Mouse (Mus musculus) thymus, postnatal 0 days (tissue): ENCODE measurements around the gene Rhoa. TPM values are rescaled to one million over a fixed set of nuclear protein-coding genes. Genes with fewer than 3 reads are reported as not detected.
"Not testable (repeated sequence)": the region's sequence is repeated elsewhere in the genome, so short reads cannot be mapped to it uniquely, and the experiment has no call there.

Source experiments
- DNase-seq: peaks from one replicate; pipeline ENCODE4 v3.0.0-alpha.2; 2015; ENCODE audit warnings: low spot score
- polyA plus RNA-seq: library from polyadenylated mRNA; unstranded; fragments of >200 nt; fragmentation: Nextera tagmentation; extraction: Ambion mirVana; gene quantifications from 2 replicates; pipeline ENCODE4 v1.2.1, GENCODE M21; 2015

The Rhoa gene
- polyA plus RNA-seq = 517 and 543 TPM in 2 replicates

DNA sequence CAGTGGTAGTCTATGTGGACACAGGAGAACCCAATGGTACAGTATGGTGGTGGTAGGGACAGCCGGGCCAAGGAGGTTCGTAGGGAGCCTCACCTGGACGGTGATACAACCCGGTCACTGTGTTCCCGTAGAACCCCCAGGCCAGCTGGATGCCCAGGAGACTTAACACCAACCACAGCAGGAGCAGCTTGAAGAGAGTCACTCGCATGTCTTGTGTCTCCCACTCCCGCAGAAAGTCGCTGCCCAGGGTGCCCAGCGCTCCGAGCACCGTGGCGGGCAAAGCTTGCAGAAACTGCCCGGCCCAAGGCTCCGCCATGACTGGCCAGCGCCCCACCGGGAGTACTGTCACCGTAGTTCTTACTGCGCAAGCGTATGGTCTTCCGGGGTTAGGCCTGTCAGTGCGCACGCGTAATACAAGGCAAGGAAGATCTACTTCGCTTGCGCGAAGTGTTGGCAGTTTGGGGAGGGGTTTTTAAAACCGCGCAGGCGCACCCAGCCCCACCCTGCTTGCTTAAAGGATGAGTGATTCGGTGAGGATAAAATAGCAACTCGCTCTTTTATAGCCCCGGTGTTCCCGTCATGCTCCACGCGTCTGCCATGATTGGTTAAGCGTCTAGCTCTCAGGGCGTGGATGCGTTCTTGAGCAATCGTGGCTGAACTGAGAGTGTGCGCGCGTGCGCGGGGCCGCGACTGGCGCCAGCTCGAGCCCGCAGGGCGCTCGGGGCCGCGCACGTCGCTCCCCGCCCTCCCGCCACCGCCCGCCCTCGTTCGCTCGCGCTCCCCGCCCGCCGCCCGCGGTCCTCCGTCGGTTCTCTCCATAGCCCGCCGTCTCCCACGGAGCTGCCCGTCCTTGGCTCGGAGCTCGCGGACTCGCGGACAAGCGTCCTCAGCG, at the start of gene Rhoa, which contains the start of gene Tcta:
TSS of gene Rhoa (plus strand) at position 501 of the 892 bp plus-strand sequence.
TSS of gene Tcta (minus strand) at position 532 of the 892 bp plus-strand sequence.
- peak; percentile 100 for DNase-seq

DNA sequence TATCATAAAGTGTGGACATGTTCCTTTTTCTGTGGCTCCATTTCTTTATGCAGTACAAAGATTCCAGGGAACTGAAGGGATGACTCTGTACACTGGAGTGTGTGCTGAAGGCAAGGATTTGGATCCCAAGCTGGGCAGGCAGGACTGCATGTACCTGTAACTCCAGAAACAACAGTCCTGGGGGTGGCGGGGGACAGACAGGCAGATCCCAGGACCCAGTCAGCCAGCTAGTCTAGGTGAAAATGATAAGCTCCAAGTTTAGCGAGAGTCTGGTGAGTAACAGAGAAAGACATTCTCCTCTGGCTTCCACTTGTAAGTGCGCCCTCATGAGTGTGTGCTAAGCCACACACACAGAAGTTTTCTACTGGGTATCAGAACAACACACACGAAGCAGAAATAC, 45.4 kb upstream of the Rhoa start:
- no peak for DNase-seq

DNA sequence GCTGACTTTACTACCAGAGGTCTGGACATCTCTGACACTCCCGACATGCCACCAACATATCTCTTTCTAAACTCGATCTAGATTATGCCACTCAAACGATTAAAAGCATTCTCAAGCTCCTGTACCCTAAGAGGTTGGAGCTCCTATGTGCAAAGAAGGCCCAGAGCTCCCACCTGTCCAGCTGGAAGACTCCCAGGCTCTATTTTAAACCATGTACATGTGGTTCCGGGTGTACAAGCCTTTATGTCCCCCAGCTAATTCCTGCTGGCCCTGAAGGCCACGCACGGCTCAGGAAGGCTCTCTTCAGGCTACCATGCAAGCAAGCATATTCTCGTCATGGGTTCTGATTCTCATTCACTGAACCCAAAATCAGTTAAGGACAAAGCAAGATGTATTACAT, 44.1 kb upstream of the Rhoa start:
- DNase-seq = no peak

GRCm38 (mm10) chr9:108262494-108263049, 43.4 kb upstream of the Rhoa start:
- DNase-seq = no peak

- no peak for DNase-seq
Observed at GRCm38 (mm10) chr9:108263131-108263681, 42.7 kb upstream of the Rhoa start.

DNA sequence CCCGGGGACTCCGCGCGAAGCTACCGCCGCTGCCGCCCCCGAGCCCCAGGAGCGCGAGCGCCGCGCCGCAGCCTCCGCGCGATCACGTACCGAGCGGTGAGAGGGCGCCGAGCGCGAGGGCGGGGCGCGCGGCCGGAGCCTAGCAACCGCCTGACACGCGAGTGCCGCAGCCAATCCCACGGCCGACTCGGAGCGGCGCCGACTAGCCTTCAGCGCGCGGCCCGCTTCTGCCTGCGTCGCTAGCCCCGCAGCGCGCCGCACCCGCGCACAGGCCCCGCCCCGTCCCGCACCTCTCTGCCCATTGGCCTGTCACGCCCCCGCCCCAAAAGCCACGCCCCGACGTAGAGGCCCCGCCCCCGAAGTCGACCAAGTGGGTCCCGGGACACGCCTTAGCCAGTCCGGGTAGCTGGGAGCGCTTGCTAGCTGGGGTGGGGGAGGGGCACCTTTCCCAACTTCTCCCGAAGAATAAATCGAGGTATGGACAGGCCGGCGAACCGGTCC, 42.2 kb upstream of the Rhoa start, which contains the start of gene Dag1:
TSS of gene Dag1 (minus strand) at position 269 of the 501 bp plus-strand sequence.
- peak; percentile 94 for DNase-seq

- DNase-seq = no peak
Observed at GRCm38 (mm10) chr9:108264191-108264921, 41.6 kb upstream of the Rhoa start.

- no peak for DNase-seq
Observed at GRCm38 (mm10) chr9:108266261-108266935, 39.5 kb upstream of the Rhoa start.

GRCm38 (mm10) chr9:108267691-108268090, 38.2 kb upstream of the Rhoa start:
- DNase-seq = no peak

GRCm38 (mm10) chr9:108268701-108269100, 37.2 kb upstream of the Rhoa start:
- not testable (repeated sequence) for DNase-seq

- no peak for DNase-seq
Observed at GRCm38 (mm10) chr9:108271941-108272340, 34.0 kb upstream of the Rhoa start.

DNA sequence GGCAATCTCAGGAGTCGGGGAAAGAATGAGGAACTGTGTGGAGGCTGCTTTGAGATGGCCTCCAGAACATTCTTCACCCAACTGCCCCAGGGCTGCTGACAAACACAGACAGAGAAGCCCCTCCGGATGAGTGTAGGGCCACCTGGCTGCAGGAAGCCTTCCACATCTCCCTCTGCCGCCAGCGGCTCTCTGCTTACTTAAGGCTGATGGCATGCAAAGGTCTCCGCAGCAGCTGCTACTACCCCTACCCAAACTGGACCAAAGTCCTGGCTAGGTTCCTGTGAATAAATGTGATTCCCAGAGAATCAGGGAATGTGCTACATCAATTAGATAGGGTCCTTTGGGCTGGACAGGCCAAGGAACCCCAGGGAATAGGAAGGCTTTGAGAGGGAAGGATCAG, 33.2 kb upstream of the Rhoa start:
- no peak for DNase-seq

DNA sequence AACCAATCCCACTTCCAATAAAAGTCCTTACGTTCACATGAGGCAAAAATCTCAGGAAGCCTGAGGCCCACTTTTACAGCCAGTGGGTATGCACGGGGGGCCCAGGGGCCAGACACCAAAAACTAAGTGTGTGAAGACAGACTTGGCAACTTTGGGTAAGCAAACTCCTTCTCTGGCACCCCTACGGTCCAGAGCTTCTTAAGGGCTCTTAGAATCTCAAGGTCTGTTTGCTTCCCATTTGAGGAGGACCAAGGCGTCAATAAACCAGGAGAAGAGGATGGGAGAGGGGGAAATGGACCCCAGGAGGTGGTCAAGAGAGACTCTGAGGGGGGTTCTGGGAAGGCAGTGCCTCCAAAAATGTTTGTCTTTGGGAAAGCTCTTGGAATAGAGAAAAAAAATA, 32.4 kb upstream of the Rhoa start:
- DNase-seq = no peak

- DNase-seq = no peak
Observed at GRCm38 (mm10) chr9:108274476-108275330, 31.2 kb upstream of the Rhoa start.

DNA sequence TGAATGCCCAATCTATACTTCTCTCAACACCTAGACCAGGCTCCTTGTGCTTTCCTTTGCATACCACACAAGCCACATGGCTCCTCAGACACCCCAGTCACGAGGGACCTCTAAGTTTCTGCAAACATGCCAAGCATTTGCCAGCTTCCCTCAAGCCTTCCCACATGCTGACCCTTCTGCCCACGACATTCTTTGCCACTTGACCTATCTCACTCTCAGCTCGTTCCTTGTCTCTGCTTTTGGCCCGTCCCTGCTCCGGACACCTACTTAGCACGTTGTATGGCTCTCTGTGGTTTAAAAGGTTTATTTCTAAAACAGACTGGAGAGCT, 30.6 kb upstream of the Rhoa start:
- DNase-seq = no peak

GRCm38 (mm10) chr9:108278697-108279450, 27.1 kb upstream of the Rhoa start:
- DNase-seq = peak; percentile 61

- DNase-seq = no peak
Observed at GRCm38 (mm10) chr9:108280071-108280828, 25.7 kb upstream of the Rhoa start.

- peak; percentile 80 for DNase-seq
Observed at GRCm38 (mm10) chr9:108284410-108284809, 21.5 kb upstream of the Rhoa start.
